ENCODE assay signal across 22 mouse cellular contexts in genomic region chr2:67960711-67961110, GRCm38 (mm10).
DNase-seq lines count a peak whose midpoint lies in the region; ATAC-seq and TF ChIP-seq lines count a peak whose summit lies in the region.
"Had no signal": no experiment of that assay in that cellular context is flagged by ENCODE, and none has a peak within 500 bp of the region (broad histone marks: within the 10 kb centered on the region; RNA-seq: fewer than 3 reads in every experiment).

No protein-coding gene starts in this region.

- DNase-seq in kidney, postnatal 0 days (ENCODE audit: low spot score) = peak; percentile 69
- DNase-seq in kidney, adult 9 months = no peak
- peak; percentile 9 for DNase-seq in kidney, postnatal 14 days
- DNase-seq in kidney, postnatal 25 days = no peak
- DNase-seq in Muller cell, postnatal 12 days (ENCODE audit: inconsistent ontology term) = peak; percentile 83
- no peak for DNase-seq in cerebellum, adult 9-10 months
- DNase-seq: adrenal gland, adult 2 months; adrenal gland, adult 8-10 months; adrenal gland, postnatal 10 days; adrenal gland, postnatal 14 days; adrenal gland, postnatal 25 days; adrenal gland, postnatal 36 days; B cell, adult 2 months; cerebellum, adult 11 months; cerebellum, adult 11-12 months; cerebellum, adult 18-20 months; cerebellum, adult 2 months had no signal

- no peak overlapping the region for H3K4me3 ChIP-seq in kidney, postnatal 0 days (replicated peaks; ENCODE audit: low read depth, low read length)

- no peaks in the 10 kb centered on the region for H3K9me3 ChIP-seq in kidney, postnatal 0 days (replicated peaks; ENCODE audit: low read length)

- H3K27ac ChIP-seq in kidney, postnatal 0 days = no peak overlapping the region

- H3K36me3 ChIP-seq in kidney, postnatal 0 days (ENCODE audit: insufficient read depth, low read length) = no peaks in the 10 kb centered on the region
- H3K36me3 ChIP-seq: G1E had no signal

- TF ChIP-seq CTCF in kidney, postnatal 0 days (IDR thresholded peaks at IDR 0.05; ENCODE audit: low read depth) = no peak

- H3K9ac ChIP-seq in kidney, postnatal 0 days (ENCODE audit: low read depth, low read length) = no peak overlapping the region

- no peaks in the 10 kb centered on the region for H3K27me3 ChIP-seq in kidney, postnatal 0 days (ENCODE audit: insufficient read depth, low read length)
- H3K27me3 ChIP-seq: CH12.LX, Patski had no signal

- H3K4me2 ChIP-seq in kidney, postnatal 0 days (ENCODE audit: low read length) = no peak overlapping the region

- no peak for ATAC-seq in kidney, postnatal 0 days (replicated peaks; ENCODE audit: low FRiP score, low read depth)
- ATAC-seq: activated CD4-positive, CD25-positive, alpha-beta regulatory T cell, adult 4 months; CD4-positive, CD25-positive, alpha-beta regulatory T cell, adult 4 months; Patski had no signal

- no peaks in the 10 kb centered on the region for H3K4me1 ChIP-seq in kidney, postnatal 0 days (replicated peaks; ENCODE audit: insufficient read depth, low read length)

- WGBS in kidney, postnatal 0 days = 46% methylated on average over 2 of the region's 2 CpGs

Comparison
In these comparisons a context has a peak if more than half of its experiments do, and no peak if none do; other contexts are left out.
1. DNase-seq: peak in kidney, postnatal 0 days (single experiment), kidney, postnatal 14 days (single experiment) and Muller cell, postnatal 12 days (single experiment); none in kidney, adult 9 months (single experiment), kidney, postnatal 25 days (0 of 2) and cerebellum, adult 9-10 months (single experiment).